Mouse (Mus musculus): ENCODE results near the gene Sox3.

DNA sequence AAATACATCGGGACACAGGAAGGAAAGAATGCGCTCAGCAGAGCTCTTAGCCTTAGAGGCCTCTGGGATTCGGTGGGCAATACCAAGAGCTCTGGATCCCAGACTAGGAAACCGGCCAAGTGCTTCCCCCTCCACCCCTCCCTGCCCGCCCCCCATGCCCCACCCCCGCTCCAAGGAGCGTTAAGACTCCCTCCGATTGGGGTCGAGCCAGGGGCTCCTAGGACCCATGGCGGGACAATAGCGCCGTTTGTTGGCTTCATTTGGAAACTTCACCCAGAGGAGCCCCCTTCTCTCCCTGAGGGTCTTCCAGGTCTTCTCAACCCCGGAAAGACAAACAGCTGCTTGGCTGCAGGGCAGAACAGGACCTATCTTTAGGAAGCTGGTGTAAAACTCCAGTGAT, 3.1 kb upstream of the Sox3 start:
- no peak for TF ChIP-seq CTCF (IDR thresholded peaks at IDR 0.05; ENCODE audit: control insufficient read depth, insufficient read depth, insufficient read length)
- no peak for TF ChIP-seq CEBPB (IDR thresholded peaks at IDR 0.05; ENCODE audit: low read depth)

Measured in C2C12 (cell line).